Mouse (Mus musculus): Measurements from ENCODE around the gene Pbx1.

GRCm38 (mm10) chr1:168178611-168179010 lies 253.5 kb downstream of the Pbx1 start:
- TF ChIP-seq CTCF (IDR thresholded peaks at IDR 0.05; ENCODE audit: low read depth): no peak
- TF ChIP-seq EP300 (IDR thresholded peaks at IDR 0.05; ENCODE audit: low read depth): no peak
